Mouse (Mus musculus): ENCODE results near the gene Olfr1252. TPM values are rescaled to one million over a fixed set of nuclear protein-coding genes. Genes with fewer than 3 reads are reported as not detected.

Gene Olfr1252
- not detected in 2 replicates for polyA plus RNA-seq (2015; fragmentation: Nextera tagmentation; extraction: Ambion mirVana)

DNA sequence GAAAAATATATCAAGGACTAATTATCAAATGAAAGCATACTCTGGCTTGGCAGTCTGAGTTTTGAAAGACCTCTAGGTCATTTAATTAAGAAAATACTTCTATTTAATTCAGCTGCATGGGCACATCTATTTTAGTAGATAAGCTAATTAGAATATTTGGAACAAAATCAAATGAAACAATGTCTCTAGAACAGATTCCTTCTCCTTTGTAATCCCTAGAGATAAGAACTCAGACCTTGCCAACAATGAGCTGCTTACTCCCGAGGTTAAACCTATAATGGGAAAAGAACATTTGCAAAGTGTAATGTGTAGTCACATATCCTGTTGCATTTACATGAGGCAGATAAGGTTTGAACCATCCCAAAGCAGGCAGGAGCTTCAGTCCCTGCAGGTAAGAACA is at the start of gene Olfr1252:
Olfr1252 (minus strand) TSS at position 101 of the 400 bp plus-strand sequence.
- H3K9me3 ChIP-seq (ENCODE audit: control insufficient read depth, low read length): no peaks in the 10 kb centered on the region
- H3K36me3 ChIP-seq (ENCODE audit: control insufficient read depth, insufficient read depth, low read length): no peaks in the 10 kb centered on the region
- H3K4me2 ChIP-seq (ENCODE audit: low read length): no peak within 1 kb of the TSS
- H3K4me1 ChIP-seq (ENCODE audit: control insufficient read depth, insufficient read depth, low read depth, low read length): no peaks in the 10 kb centered on the region
- no peak for ATAC-seq
- H3K27me3 ChIP-seq (replicated peaks; ENCODE audit: control insufficient read depth, insufficient read depth, low read length): no peaks in the 10 kb centered on the region
- H3K27ac ChIP-seq (ENCODE audit: low read depth, low read length): no peak within 1 kb of the TSS
- no peak within 1 kb of the TSS for H3K4me3 ChIP-seq (ENCODE audit: low read length)
- WGBS: 46% methylated on average over 1 of the region's 1 CpGs
- H3K9ac ChIP-seq (ENCODE audit: low read depth, low read length): no peak within 1 kb of the TSS

- H3K27me3 ChIP-seq (replicated peaks; ENCODE audit: control insufficient read depth, insufficient read depth, low read length): no peaks in the 10 kb centered on the region
- H3K4me2 ChIP-seq (ENCODE audit: low read length): no peak within 1 kb of the TSS
- no peaks in the 10 kb centered on the region for H3K4me1 ChIP-seq (ENCODE audit: control insufficient read depth, insufficient read depth, low read depth, low read length)
- H3K36me3 ChIP-seq (ENCODE audit: control insufficient read depth, insufficient read depth, low read length): no peaks in the 10 kb centered on the region
- no peaks in the 10 kb centered on the region for H3K9me3 ChIP-seq (ENCODE audit: control insufficient read depth, low read length)
- WGBS: 90% methylated on average over 1 of the region's 1 CpGs
- no peak within 1 kb of the TSS for H3K9ac ChIP-seq (ENCODE audit: low read depth, low read length)
- H3K4me3 ChIP-seq (ENCODE audit: low read length): no peak within 1 kb of the TSS
- ATAC-seq: no peak
- no peak within 1 kb of the TSS for H3K27ac ChIP-seq (ENCODE audit: low read depth, low read length)
Measured at GRCm38 (mm10) chr2:89756990-89757389, 32.2 kb upstream of the Olfr1252 start, which contains the start of gene Olfr1253. Gene Olfr1253 (minus strand): TSS chr2:89757090.

DNA sequence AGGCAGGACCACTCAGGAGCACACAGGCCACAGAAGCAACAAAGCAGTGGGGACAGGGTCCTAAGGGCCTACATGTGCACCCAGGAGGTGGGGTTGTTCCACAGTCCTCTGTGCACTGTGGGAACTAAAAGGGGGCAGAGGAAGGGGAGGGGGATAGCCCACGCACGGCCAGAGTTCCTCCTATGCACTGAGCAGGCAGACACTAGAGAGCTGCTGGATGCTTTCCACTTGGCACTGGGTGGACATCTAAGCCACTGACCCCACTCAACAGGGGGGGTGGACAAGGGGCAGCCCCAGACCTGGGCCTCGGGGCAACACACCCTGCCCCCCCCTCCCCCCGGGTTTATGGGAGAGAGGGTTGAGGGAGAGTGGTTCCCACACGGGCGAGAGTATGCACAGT is 32.8 kb downstream of the Olfr1252 start:
- no peak for ATAC-seq
- H3K9ac ChIP-seq (ENCODE audit: low read depth, low read length): no peak overlapping the region
- no peaks in the 10 kb centered on the region for H3K36me3 ChIP-seq (ENCODE audit: control insufficient read depth, insufficient read depth, low read length)
- no peaks in the 10 kb centered on the region for H3K4me1 ChIP-seq (ENCODE audit: control insufficient read depth, insufficient read depth, low read depth, low read length)
- H3K4me2 ChIP-seq (ENCODE audit: low read length): no peak overlapping the region
- no peaks in the 10 kb centered on the region for H3K27me3 ChIP-seq (replicated peaks; ENCODE audit: control insufficient read depth, insufficient read depth, low read length)
- H3K4me3 ChIP-seq (ENCODE audit: low read length): no peak overlapping the region
- H3K9me3 ChIP-seq (ENCODE audit: control insufficient read depth, low read length): no peaks in the 10 kb centered on the region
- H3K27ac ChIP-seq (ENCODE audit: low read depth, low read length): no peak overlapping the region
- 77% methylated on average over 6 of the region's 6 CpGs for WGBS

- Histone ChIP-seq H3K9me3 (ENCODE audit: control insufficient read depth, low read length) (no peaks in the 10 kb centered on the region), H3K27me3 (replicated peaks; ENCODE audit: control insufficient read depth, insufficient read depth, low read length) (no peaks in the 10 kb centered on the region)
Measured at GRCm38 (mm10) chr2:89671836-89672235, 53.0 kb downstream of the Olfr1252 start, which contains the start of gene Olfr1251. Gene Olfr1251 (minus strand): TSS chr2:89671936.

More at GRCm38 (mm10) chr2:89671836-89672235, 53.0 kb downstream of the Olfr1252 start, which contains the start of gene Olfr1251:
- no peak within 1 kb of the TSS for H3K4me3 ChIP-seq (ENCODE audit: low read length)
- H3K9ac ChIP-seq (ENCODE audit: low read depth, low read length): no peak within 1 kb of the TSS
- ATAC-seq: no peak
- no peak within 1 kb of the TSS for H3K4me2 ChIP-seq (ENCODE audit: low read length)
- no peaks in the 10 kb centered on the region for H3K4me1 ChIP-seq (ENCODE audit: control insufficient read depth, insufficient read depth, low read depth, low read length)
- no peaks in the 10 kb centered on the region for H3K36me3 ChIP-seq (ENCODE audit: control insufficient read depth, insufficient read depth, low read length)
- H3K27ac ChIP-seq (ENCODE audit: low read depth, low read length): no peak within 1 kb of the TSS

Other genes with a start within 250 kb of the Olfr1252 start
- gene Olfr1241, start 237.9 kb downstream of the Olfr1252 start, polyA plus RNA-seq (2015; fragmentation: Nextera tagmentation; extraction: Ambion mirVana): not detected in 2 replicates
- gene Olfr1242, start 226.7 kb downstream of the Olfr1252 start, polyA plus RNA-seq (2015; fragmentation: Nextera tagmentation; extraction: Ambion mirVana): not detected in 2 replicates
- gene Olfr1243, start 193.5 kb downstream of the Olfr1252 start, polyA plus RNA-seq (2015; fragmentation: Nextera tagmentation; extraction: Ambion mirVana): not detected in 2 replicates
- gene Olfr1245, start 146.6 kb downstream of the Olfr1252 start, polyA plus RNA-seq (2015; fragmentation: Nextera tagmentation; extraction: Ambion mirVana): not detected in 2 replicates
- gene Olfr1246, start 131.9 kb downstream of the Olfr1252 start, polyA plus RNA-seq (2015; fragmentation: Nextera tagmentation; extraction: Ambion mirVana): not detected in 2 replicates
- not detected in 2 replicates for gene Olfr1247, start 110.9 kb downstream of the Olfr1252 start, polyA plus RNA-seq (2015; fragmentation: Nextera tagmentation; extraction: Ambion mirVana)
- gene Olfr1248, start 106.8 kb downstream of the Olfr1252 start, polyA plus RNA-seq (2015; fragmentation: Nextera tagmentation; extraction: Ambion mirVana): not detected in 2 replicates
- gene Olfr1249, start 90.0 kb downstream of the Olfr1252 start, polyA plus RNA-seq (2015; fragmentation: Nextera tagmentation; extraction: Ambion mirVana): not detected in 2 replicates
- gene Olfr1250, start 63.5 kb downstream of the Olfr1252 start, polyA plus RNA-seq (2015; fragmentation: Nextera tagmentation; extraction: Ambion mirVana): not detected in 2 replicates
- gene Olfr1251, start 53.1 kb downstream of the Olfr1252 start, polyA plus RNA-seq (2015; fragmentation: Nextera tagmentation; extraction: Ambion mirVana): not detected in 2 replicates
- not detected in 2 replicates for gene Olfr1253, start 32.1 kb upstream of the Olfr1252 start, polyA plus RNA-seq (2015; fragmentation: Nextera tagmentation; extraction: Ambion mirVana)
- not detected in 2 replicates for gene Olfr1254, start 68.6 kb upstream of the Olfr1252 start, polyA plus RNA-seq (2015; fragmentation: Nextera tagmentation; extraction: Ambion mirVana)
- not detected in 2 replicates for gene Olfr1255, start 87.0 kb upstream of the Olfr1252 start, polyA plus RNA-seq (2015; fragmentation: Nextera tagmentation; extraction: Ambion mirVana)
- not detected in 2 replicates for gene Olfr1256, start 116.5 kb upstream of the Olfr1252 start, polyA plus RNA-seq (2015; fragmentation: Nextera tagmentation; extraction: Ambion mirVana)
- 0.13 and 0.29 TPM in 2 replicates for gene Olfr48, start 123.2 kb upstream of the Olfr1252 start, polyA plus RNA-seq (2015; fragmentation: Nextera tagmentation; extraction: Ambion mirVana)
- not detected in 2 replicates for gene Olfr1257, start 153.4 kb upstream of the Olfr1252 start, polyA plus RNA-seq (2015; fragmentation: Nextera tagmentation; extraction: Ambion mirVana)
- not detected in 2 replicates for gene Olfr1258, start 202.3 kb upstream of the Olfr1252 start, polyA plus RNA-seq (2015; fragmentation: Nextera tagmentation; extraction: Ambion mirVana)
- not detected in 2 replicates for gene Olfr1259, start 223.7 kb upstream of the Olfr1252 start, polyA plus RNA-seq (2015; fragmentation: Nextera tagmentation; extraction: Ambion mirVana)
- gene Olfr1260, start 249.3 kb upstream of the Olfr1252 start, polyA plus RNA-seq (2015; fragmentation: Nextera tagmentation; extraction: Ambion mirVana): not detected in 2 replicates

All from hindbrain, embryonic 16.5 days (tissue).